Mouse (Mus musculus): ENCODE measurements around the gene Arhgap4. TPM values are rescaled to one million over a fixed set of nuclear protein-coding genes. Genes with fewer than 3 reads are reported as not detected.

Gene Arhgap4
- polyA plus RNA-seq, 1 experiment from 2014 or later: 2.0 TPM

DNA sequence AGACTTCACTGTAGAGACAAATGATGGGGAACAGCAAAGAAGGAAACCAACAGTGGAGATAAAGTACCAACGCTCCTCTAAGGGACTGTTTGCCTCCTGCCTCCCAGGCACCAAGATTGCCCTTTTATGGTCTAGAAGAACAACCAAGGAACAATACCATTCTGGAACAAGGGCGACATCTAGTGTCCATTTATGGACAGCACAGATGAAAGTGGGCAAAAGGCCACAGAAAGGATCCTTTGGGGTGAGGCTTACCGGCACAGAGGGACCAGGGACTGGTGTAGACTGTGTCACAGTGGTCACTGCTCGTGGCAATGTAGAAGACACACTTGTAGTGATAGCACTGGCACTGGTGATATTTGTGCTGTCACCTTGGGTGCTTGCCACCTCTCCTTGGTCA, 27.0 kb upstream of the Arhgap4 start:
- Histone ChIP-seq H3K4me1 (no peaks in the 10 kb centered on the region), H3K27me3 (ENCODE audit: poor library complexity, severe bottlenecking) (no peaks in the 10 kb centered on the region), H3K27ac (no peak overlapping the region), H3K36me3 (replicated peaks) (peaks cover 100% of the 10 kb centered on the region), H3K4me3 (no peak overlapping the region), H3K9me3 (no peaks in the 10 kb centered on the region)
- 51% methylated on average over 4 of the region's 4 CpGs for WGBS
- DNase-seq (ENCODE audit: extremely low spot score, low spot score): peak; percentile 23

DNA sequence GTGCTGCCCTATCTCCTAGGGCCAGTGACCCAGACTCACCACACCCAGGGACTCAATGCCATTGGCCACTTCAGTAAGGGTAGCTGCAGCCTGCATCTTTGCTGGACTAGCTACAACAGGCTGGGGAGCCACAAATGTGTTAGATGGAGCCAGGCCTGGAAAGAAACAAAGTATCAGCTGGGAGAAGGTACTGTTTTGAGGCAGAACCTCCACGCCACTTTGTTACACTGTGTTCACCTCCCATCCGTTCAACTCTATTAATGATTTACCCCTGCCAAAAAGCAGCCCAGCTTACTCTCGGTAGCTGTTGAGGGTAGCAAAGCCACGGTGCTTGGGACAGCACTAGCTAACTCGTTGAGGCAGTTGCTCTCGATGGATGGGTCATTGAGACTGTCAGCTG, 25.2 kb upstream of the Arhgap4 start:
- 96% methylated on average over 6 of the region's 6 CpGs for WGBS
- H3K27ac ChIP-seq: no peak overlapping the region
- no peaks in the 10 kb centered on the region for H3K4me1 ChIP-seq
- H3K27me3 ChIP-seq (ENCODE audit: poor library complexity, severe bottlenecking): no peaks in the 10 kb centered on the region
- DNase-seq (ENCODE audit: extremely low spot score, low spot score): no peak
- H3K9me3 ChIP-seq: no peaks in the 10 kb centered on the region
- peaks cover 100% of the 10 kb centered on the region for H3K36me3 ChIP-seq (replicated peaks)
- no peak overlapping the region for H3K4me3 ChIP-seq

DNA sequence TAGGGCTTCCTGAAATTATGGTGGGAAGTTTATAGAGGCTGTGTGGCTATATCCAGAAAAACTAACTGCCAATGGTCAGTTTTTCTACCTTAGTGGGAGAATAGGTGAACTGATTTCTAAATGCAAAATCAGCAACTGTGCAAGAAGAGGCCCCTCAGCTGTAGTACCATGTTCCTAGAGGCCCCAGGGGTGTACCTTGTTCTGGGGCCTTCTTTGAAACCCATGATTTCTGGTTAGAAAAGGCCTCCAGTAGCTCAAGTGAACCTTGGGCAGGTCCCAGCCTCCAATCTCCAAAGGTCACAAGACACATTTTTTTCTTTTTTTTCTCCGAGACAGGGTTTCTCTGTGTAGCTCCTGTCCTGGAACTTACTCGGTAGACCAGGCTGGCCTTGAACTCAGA, 20.6 kb upstream of the Arhgap4 start:
- WGBS: 88% methylated on average over 2 of the region's 2 CpGs
- no peak for DNase-seq (ENCODE audit: extremely low spot score, low spot score)
- no peak overlapping the region for H3K4me3 ChIP-seq
- H3K4me1 ChIP-seq: no peaks in the 10 kb centered on the region
- peaks cover 67% of the 10 kb centered on the region for H3K36me3 ChIP-seq (replicated peaks)
- no peaks in the 10 kb centered on the region for H3K27me3 ChIP-seq (ENCODE audit: poor library complexity, severe bottlenecking)
- H3K9me3 ChIP-seq: no peaks in the 10 kb centered on the region
- no peak overlapping the region for H3K27ac ChIP-seq

DNA sequence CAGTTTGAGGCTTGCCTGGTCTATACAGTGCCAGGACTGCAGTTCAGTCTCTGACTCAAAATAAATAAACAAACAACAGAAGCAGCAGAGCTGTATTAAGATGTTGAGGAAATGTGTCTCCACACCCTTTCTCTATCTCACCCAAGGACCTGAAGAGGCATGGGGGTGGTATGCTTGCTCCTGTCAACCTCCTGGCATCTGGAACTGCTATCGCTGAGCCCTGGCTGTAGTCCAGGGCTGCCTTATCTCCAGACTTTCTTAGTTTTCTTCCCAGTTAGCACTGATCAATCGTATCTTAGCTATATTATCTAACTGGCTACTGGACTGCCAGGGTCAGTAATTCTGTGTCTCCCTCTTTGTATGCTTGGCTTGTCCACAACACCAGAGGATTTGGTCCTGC, 20.2 kb upstream of the Arhgap4 start:
- 92% methylated on average over 2 of the region's 2 CpGs for WGBS
- H3K27me3 ChIP-seq (ENCODE audit: poor library complexity, severe bottlenecking): no peaks in the 10 kb centered on the region
- no peak overlapping the region for H3K27ac ChIP-seq
- H3K9me3 ChIP-seq: no peaks in the 10 kb centered on the region
- no peak for DNase-seq (ENCODE audit: extremely low spot score, low spot score)
- no peak overlapping the region for H3K4me3 ChIP-seq
- peaks cover 63% of the 10 kb centered on the region for H3K36me3 ChIP-seq (replicated peaks)
- no peaks in the 10 kb centered on the region for H3K4me1 ChIP-seq

DNA sequence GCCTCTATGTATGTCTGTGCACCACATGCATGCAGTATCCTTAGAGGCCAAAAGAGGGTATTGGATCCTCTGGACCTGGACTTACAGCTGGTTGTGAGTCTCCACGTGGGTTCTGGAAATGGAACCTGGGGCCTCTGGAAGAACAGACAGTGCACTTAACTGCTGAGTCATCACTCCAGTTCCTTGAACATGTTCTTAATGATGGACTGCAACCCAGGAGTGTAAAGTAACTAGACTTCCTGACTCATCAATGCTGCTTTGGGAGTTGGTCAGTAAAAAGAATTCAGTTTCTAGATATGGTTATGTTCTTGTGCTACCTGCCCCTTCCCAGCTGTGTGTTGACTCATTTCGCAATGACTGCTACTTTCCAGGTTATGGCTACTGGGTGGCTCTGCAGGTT, 10.2 kb upstream of the Arhgap4 start:
- DNase-seq (ENCODE audit: extremely low spot score, low spot score): no peak
- H3K9me3 ChIP-seq: no peaks in the 10 kb centered on the region
- no peaks in the 10 kb centered on the region for H3K36me3 ChIP-seq (replicated peaks)
- 0 out of 2 replicates have a peak, but pooled peaks cover 3% of the 10 kb centered on the region for H3K4me1 ChIP-seq
- H3K27ac ChIP-seq: no peak overlapping the region
- H3K27me3 ChIP-seq (ENCODE audit: poor library complexity, severe bottlenecking): no peaks in the 10 kb centered on the region
- WGBS: 77% methylated on average over 2 of the region's 2 CpGs
- no peak overlapping the region for H3K4me3 ChIP-seq

DNA sequence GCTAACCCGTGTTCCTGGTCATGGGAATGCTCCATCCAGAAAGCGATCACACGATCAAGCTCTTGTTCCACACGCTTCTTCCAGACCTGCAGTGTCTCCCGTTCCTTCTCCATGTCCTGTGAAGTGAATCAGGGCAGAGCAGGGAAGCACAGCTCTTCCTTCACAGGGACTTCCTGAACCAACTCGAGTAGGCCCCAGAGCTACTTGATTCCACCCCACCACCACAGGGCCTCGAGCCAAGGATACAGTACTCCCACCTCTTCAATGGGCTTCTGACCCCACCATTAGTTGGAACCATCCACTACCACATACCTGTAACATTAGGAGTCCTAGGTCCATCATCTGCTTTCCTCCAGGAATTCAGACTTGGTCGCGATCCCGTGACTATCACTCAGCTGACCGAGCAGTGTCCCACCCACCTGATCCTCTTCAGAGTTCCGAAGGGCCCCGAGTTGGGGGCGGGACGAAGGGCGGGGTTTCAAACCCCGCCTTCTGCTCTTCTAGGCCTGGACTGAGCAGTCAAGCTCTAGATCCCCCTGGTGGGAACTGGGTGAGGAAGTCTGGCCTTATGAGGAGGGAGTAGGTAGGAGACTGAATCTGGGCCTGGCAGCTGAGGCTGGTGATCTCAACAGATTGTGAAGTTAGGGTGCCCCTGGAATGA, 8.9 kb upstream of the Arhgap4 start, which contains the start of gene Renbp:
Renbp (minus strand) TSS at position 449 of the 661 bp plus-strand sequence.
- H3K9me3 ChIP-seq: no peaks in the 10 kb centered on the region
- H3K27me3 ChIP-seq (ENCODE audit: poor library complexity, severe bottlenecking): no peaks in the 10 kb centered on the region
- WGBS: 41% methylated on average over 17 of the region's 17 CpGs
- H3K4me1 ChIP-seq: 0 out of 2 replicates have a peak, but pooled peaks cover 3% of the 10 kb centered on the region
- peak; percentile 28 for DNase-seq (ENCODE audit: extremely low spot score, low spot score)
- H3K4me3 ChIP-seq: peak within 1 kb of the TSS; percentile 33
- 0 out of 2 replicates have a peak within 1 kb of the TSS, but pooled peaks have one; percentile 15 for H3K27ac ChIP-seq
- H3K36me3 ChIP-seq (replicated peaks): no peaks in the 10 kb centered on the region

DNA sequence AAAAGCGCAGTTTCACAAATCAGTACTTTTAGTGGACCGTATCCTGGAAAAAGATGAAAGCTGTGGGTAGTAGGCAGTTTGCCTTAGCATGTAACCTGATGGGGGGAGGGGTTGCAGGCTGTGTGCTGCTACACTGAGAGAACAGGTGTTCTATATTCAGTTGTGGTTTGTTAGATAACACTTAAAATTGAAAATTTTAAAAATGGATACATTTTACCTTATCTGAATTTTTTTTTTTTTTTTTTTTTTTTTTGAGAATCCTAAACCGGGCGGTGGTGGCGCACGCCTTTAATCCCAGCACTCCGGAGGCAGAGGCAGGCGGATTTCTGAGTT, 846 bp upstream of the Arhgap4 start:
- Histone ChIP-seq H3K4me1 (peaks cover 8% of the 10 kb centered on the region), H3K27me3 (ENCODE audit: poor library complexity, severe bottlenecking) (no peaks in the 10 kb centered on the region), H3K4me3 (peak overlapping the region; percentile 67), H3K27ac (peak overlapping the region; percentile 89), H3K36me3 (replicated peaks) (peaks cover 27% of the 10 kb centered on the region), H3K9me3 (no peaks in the 10 kb centered on the region)
- DNase-seq (ENCODE audit: extremely low spot score, low spot score): no peak
- WGBS: 77% methylated on average over 8 of the region's 8 CpGs

DNA sequence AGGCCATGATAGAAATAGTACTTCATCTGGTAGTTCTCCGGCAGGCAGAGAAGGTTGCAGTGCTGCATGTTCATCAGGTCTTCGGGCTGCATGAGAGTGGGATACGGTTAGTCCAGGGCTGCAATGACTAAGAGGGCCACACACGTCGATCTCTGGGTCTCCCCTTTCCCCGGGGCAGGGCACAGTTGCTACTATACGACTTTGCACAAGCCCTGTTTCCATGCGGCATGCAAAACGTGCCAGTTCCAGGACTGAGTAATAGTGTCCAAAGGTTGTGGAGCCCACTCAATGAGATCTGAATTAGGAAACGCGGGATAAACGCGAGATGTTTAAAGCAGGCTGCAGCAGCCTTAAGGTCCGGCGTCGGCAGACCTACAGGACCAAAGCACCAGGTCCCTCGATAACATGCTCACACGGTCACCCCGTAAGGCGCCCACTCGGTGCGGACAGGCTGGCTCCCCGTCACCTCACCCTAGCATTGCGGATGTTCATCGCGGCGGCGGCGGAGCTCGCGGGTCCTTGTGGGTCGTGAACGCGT, 316 bp downstream of the Arhgap4 start:
- Histone ChIP-seq H3K27me3 (ENCODE audit: poor library complexity, severe bottlenecking) (no peaks in the 10 kb centered on the region), H3K4me1 (peaks cover 8% of the 10 kb centered on the region), H3K36me3 (replicated peaks) (peaks cover 37% of the 10 kb centered on the region), H3K4me3 (peak overlapping the region; percentile 67), H3K9me3 (no peaks in the 10 kb centered on the region), H3K27ac (peak overlapping the region; percentile 89)
- WGBS: 20% methylated on average over 34 of the region's 34 CpGs
- DNase-seq (ENCODE audit: extremely low spot score, low spot score): no peak

DNA sequence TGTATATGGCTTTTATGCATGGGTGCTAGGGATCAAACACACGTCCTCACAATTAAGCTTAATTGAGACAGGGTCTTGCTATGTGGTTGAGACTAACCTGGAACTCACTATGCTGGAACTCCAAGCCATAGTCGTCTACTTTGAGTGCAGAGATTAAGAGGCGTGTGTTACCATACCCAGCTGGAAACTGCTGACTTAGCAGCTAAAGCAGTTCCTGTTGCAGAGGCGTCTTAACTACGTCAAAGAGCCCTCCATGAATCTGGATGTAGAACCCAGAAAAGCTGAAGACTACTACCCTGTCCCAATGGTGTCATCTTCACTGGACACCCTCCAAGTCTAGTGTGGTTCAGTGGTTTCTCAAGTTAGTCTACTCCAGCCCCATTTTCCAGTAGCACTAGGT, 3.0 kb downstream of the Arhgap4 start:
- H3K36me3 ChIP-seq (replicated peaks): peaks cover 37% of the 10 kb centered on the region
- H3K4me3 ChIP-seq: no peak overlapping the region
- DNase-seq (ENCODE audit: extremely low spot score, low spot score): no peak
- no peaks in the 10 kb centered on the region for H3K27me3 ChIP-seq (ENCODE audit: poor library complexity, severe bottlenecking)
- no peak overlapping the region for H3K27ac ChIP-seq
- H3K9me3 ChIP-seq: no peaks in the 10 kb centered on the region
- 90% methylated on average over 5 of the region's 5 CpGs for WGBS
- H3K4me1 ChIP-seq: peaks cover 13% of the 10 kb centered on the region

DNA sequence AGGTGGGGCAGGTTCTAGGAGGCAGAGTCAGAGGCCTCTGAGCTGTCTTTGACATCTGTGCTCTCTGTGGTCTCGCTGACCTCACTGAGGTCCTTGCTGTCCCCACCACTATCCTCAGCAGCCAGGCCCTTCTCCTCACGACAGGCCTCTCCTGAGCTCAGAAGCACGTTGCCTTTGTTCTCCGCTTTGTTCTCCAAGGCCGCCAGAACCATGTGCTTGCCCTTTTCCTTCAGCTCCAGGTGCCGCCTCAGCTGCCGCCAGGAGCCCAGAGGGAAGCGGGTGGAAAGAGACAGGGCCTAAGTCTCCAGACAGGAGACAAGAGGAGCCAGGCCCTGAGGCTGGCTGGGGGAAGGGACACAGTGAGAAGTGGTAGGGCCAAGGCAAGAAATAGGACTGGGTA, 4.7 kb downstream of the Arhgap4 start:
- Histone ChIP-seq H3K9me3 (no peaks in the 10 kb centered on the region), H3K4me1 (peaks cover 13% of the 10 kb centered on the region), H3K4me3 (no peak overlapping the region), H3K27me3 (ENCODE audit: poor library complexity, severe bottlenecking) (no peaks in the 10 kb centered on the region), H3K27ac (no peak overlapping the region), H3K36me3 (replicated peaks) (peaks cover 37% of the 10 kb centered on the region)
- WGBS: 84% methylated on average over 8 of the region's 8 CpGs
- no peak for DNase-seq (ENCODE audit: extremely low spot score, low spot score)

DNA sequence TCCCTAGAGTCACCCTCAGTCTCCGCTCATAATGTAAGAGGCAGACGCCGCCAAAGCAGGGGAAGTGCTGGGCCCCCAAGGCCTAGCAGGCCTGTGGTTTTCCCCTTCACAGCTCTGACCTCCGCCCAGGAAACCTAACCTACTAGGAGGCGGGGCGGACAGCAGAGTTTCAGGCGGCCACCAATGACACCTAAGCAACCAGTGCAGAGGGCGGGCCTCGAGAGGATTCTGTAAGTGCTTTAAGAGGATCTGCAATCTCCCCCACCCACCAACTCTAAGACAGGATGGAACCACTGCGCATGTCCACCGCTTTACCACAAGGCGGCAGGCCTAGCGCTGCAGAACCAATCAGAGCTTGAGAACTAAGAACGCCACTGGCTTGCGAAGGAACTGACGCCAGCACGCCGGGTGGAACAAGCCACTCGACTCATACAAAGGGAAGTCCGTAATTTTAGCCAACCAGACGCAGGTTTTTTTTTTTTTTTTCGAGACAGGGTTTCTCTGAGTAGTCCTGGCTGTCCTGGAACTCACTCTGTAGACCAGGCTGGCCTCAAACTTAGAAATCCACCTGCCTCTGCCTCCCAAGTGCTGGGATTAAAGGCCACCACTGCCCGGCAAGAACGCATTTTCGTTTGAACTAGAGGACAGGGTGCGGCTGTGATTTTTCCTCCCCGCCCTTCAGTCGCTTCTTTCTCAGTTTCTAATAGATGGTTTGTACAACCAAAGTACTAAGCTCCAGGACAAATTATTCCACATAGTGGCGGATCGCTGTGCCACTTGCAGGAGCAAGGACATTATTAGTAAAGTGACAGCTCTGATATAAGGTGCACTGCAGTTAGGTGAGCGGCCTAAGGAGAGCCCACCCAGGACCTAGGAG, 6.6 kb downstream of the Arhgap4 start:
- Histone ChIP-seq H3K9me3 (no peaks in the 10 kb centered on the region), H3K4me3 (peak overlapping the region; percentile 31), H3K4me1 (peaks cover 14% of the 10 kb centered on the region), H3K27me3 (ENCODE audit: poor library complexity, severe bottlenecking) (peaks cover 12% of the 10 kb centered on the region; the same call in 1 of the 2 replicates), H3K27ac (peak overlapping the region; percentile 76), H3K36me3 (replicated peaks) (peaks cover 35% of the 10 kb centered on the region)
- DNase-seq (ENCODE audit: extremely low spot score, low spot score): peak; percentile 87
- 30% methylated on average over 31 of the region's 31 CpGs for WGBS

DNA sequence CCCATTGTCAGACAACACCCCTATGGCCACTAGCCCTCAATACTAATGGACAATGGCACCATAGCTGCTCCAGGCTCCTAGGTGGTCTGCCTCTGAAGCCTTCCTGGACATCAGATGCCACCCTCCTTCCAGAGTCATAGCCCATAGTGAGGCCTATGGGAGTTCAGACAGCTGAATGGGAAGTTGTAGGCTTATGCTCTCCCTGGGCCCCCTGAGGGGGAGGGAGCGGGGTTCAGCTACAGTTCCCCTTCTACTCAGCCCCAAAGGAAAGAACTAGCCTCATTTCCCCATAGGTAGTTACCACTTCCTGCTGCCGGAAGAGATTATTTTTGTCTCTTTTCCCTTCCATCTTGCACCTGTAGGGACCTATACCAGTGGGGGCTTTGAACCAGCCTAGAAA, 10.1 kb downstream of the Arhgap4 start:
- peaks cover 14% of the 10 kb centered on the region for H3K4me1 ChIP-seq
- 74% methylated on average over 2 of the region's 2 CpGs for WGBS
- H3K27me3 ChIP-seq (ENCODE audit: poor library complexity, severe bottlenecking): peaks cover 12% of the 10 kb centered on the region; the same call in 1 of the 2 replicates
- H3K36me3 ChIP-seq (replicated peaks): peaks cover under 1% of the 10 kb centered on the region
- no peak overlapping the region for H3K27ac ChIP-seq
- H3K9me3 ChIP-seq: no peaks in the 10 kb centered on the region
- DNase-seq (ENCODE audit: extremely low spot score, low spot score): no peak
- no peak overlapping the region for H3K4me3 ChIP-seq

DNA sequence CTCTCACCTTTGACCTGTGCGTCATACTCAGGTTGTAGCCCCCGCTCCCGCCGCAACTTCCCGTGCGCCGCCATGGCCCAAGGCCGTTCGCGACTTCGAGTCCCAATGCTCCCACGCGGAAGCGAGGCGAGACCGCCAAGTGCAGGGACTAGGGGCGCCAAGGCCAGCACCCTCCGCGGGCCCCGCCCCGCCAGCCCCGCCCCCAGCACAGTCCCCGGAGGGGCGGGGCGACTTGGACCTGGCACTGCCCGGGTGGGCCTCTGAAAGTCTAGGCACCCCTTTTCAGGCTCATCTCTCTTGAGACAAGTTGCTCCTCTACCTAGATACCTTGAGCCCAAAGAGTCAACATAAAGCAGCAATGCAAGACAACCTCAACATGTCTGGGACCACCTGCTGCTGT, 10.5 kb downstream of the Arhgap4 start:
- peaks cover 12% of the 10 kb centered on the region; the same call in 1 of the 2 replicates for H3K27me3 ChIP-seq (ENCODE audit: poor library complexity, severe bottlenecking)
- peaks cover 14% of the 10 kb centered on the region for H3K4me1 ChIP-seq
- H3K9me3 ChIP-seq: no peaks in the 10 kb centered on the region
- no peak for DNase-seq (ENCODE audit: extremely low spot score, low spot score)
- H3K36me3 ChIP-seq (replicated peaks): no peaks in the 10 kb centered on the region; the same call in 1 of the 2 replicates
- whole genome bisulfite sequencing: 20% methylated on average over 22 of the region's 26 CpGs
- H3K27ac ChIP-seq: no peak overlapping the region
- peak overlapping the region; percentile 41 for H3K4me3 ChIP-seq

Measured in forebrain, embryonic 10.5 days (tissue).